Mouse (Mus musculus): ENCODE data around the gene Sftpd. TPM values are rescaled to one million over a fixed set of nuclear protein-coding genes. Genes with fewer than 3 reads are reported as not detected.

Sftpd gene
- not detected for polyA plus RNA-seq (2014; fragmentation: Illumina TruSeq; extraction: RNeasy Lipid Tissue Mini Kit (QIAGEN cat#74804); ENCODE audit: low read depth, low replicate concordance)

GRCm38 (mm10) chr14:41185059-41185821, at the start of gene Sftpd:
Gene Sftpd (minus strand): TSS chr14:41185149.

GRCm38 (mm10) chr14:41151220-41151898, 33.6 kb downstream of the Sftpd start, which contains the start of gene Mbl1:
Gene Mbl1 (plus strand): TSS chr14:41151458.

GRCm38 (mm10) chr14:41131540-41131939, 53.4 kb downstream of the Sftpd start, which contains the start of gene Sftpa1:
Gene Sftpa1 (plus strand): TSS chr14:41131782.

Other genes starting within 250 kb of the Sftpd start
- 11.8 TPM for gene Tspan14, start 218.3 kb downstream of the Sftpd start, polyA plus RNA-seq (2014; fragmentation: Illumina TruSeq; extraction: RNeasy Lipid Tissue Mini Kit (QIAGEN cat#74804); ENCODE audit: low read depth, low replicate concordance)
- gene Fam213a, start 171.4 kb downstream of the Sftpd start, polyA plus RNA-seq (2014; fragmentation: Illumina TruSeq; extraction: RNeasy Lipid Tissue Mini Kit (QIAGEN cat#74804); ENCODE audit: low read depth, low replicate concordance) = 29.1 TPM
- gene Dydc2, start 115.9 kb downstream of the Sftpd start, polyA plus RNA-seq (2014; fragmentation: Illumina TruSeq; extraction: RNeasy Lipid Tissue Mini Kit (QIAGEN cat#74804); ENCODE audit: low read depth, low replicate concordance) = not detected
- gene Dydc1, start 112.2 kb downstream of the Sftpd start, polyA plus RNA-seq (2014; fragmentation: Illumina TruSeq; extraction: RNeasy Lipid Tissue Mini Kit (QIAGEN cat#74804); ENCODE audit: low read depth, low replicate concordance) = not detected
- gene Mat1a, start 80.1 kb downstream of the Sftpd start, polyA plus RNA-seq (2014; fragmentation: Illumina TruSeq; extraction: RNeasy Lipid Tissue Mini Kit (QIAGEN cat#74804); ENCODE audit: low read depth, low replicate concordance) = not detected
- gene Sftpa1, start 53.4 kb downstream of the Sftpd start, polyA plus RNA-seq (2014; fragmentation: Illumina TruSeq; extraction: RNeasy Lipid Tissue Mini Kit (QIAGEN cat#74804); ENCODE audit: low read depth, low replicate concordance) = not detected
- not detected for gene Mbl1, start 33.7 kb downstream of the Sftpd start, polyA plus RNA-seq (2014; fragmentation: Illumina TruSeq; extraction: RNeasy Lipid Tissue Mini Kit (QIAGEN cat#74804); ENCODE audit: low read depth, low replicate concordance)
- gene Gm2832, start 93.7 kb upstream of the Sftpd start, polyA plus RNA-seq (2014; fragmentation: Illumina TruSeq; extraction: RNeasy Lipid Tissue Mini Kit (QIAGEN cat#74804); ENCODE audit: low read depth, low replicate concordance) = not detected
- not detected for gene Gm5798, start 163.5 kb upstream of the Sftpd start, polyA plus RNA-seq (2014; fragmentation: Illumina TruSeq; extraction: RNeasy Lipid Tissue Mini Kit (QIAGEN cat#74804); ENCODE audit: low read depth, low replicate concordance)
- not detected for gene Gm7945, start 201.2 kb upstream of the Sftpd start, polyA plus RNA-seq (2014; fragmentation: Illumina TruSeq; extraction: RNeasy Lipid Tissue Mini Kit (QIAGEN cat#74804); ENCODE audit: low read depth, low replicate concordance)
- gene Gm6482, start 223.1 kb upstream of the Sftpd start, polyA plus RNA-seq (2014; fragmentation: Illumina TruSeq; extraction: RNeasy Lipid Tissue Mini Kit (QIAGEN cat#74804); ENCODE audit: low read depth, low replicate concordance) = not detected

All from sigmoid colon, adult 10 weeks (tissue).